Mouse (Mus musculus): ENCODE measurements around the gene Gm20388. TPM values are rescaled to one million over a fixed set of nuclear protein-coding genes. Genes with fewer than 3 reads are reported as not detected.

The Gm20388 gene
- polyA plus RNA-seq, 1 experiment from 2014 or later = not detected

DNA sequence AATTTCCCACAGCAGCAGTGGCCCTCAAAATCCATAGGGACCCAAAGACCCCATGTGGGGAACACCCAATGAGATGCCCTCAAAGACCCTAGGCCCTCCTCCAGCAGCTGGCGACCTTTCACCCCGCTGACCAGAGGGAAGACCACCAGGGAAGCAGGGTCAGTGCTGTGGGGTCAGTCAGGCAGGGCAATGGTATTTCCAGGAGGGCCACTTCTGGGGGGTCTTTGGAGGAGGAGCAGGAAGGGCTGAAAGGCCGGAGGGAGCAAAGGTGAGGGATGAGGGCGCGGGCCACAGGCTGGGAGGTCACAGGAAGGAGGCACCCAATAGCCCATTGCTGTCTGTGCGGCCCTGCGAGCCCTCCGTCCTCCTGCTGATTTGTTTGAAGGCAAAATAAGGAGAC is 1539.6 kb downstream of the Gm20388 start:
- no peaks in the 10 kb centered on the region for H3K36me3 ChIP-seq (ENCODE audit: control insufficient read depth, insufficient read depth, low read length)
- H3K4me3 ChIP-seq (ENCODE audit: low read length) = no peak overlapping the region
- H3K4me2 ChIP-seq (replicated peaks; ENCODE audit: low read depth, low read length) = no peak overlapping the region
- no peaks in the 10 kb centered on the region for H3K9me3 ChIP-seq (ENCODE audit: control insufficient read depth, low read length)
- 22% methylated on average over 8 of the region's 8 CpGs for WGBS
- H3K27me3 ChIP-seq (ENCODE audit: control insufficient read depth, insufficient read depth, low read length) = no peaks in the 10 kb centered on the region
- ATAC-seq (ENCODE audit: low FRiP score, low TSS enrichment) = no peak
- H3K9ac ChIP-seq (ENCODE audit: low read depth, low read length) = no peak overlapping the region
- H3K4me1 ChIP-seq (ENCODE audit: control insufficient read depth, insufficient read depth, low read length) = peaks cover 7% of the 10 kb centered on the region; the same call in 1 of the 2 replicates
- H3K27ac ChIP-seq (ENCODE audit: low read depth, low read length) = no peak overlapping the region

DNA sequence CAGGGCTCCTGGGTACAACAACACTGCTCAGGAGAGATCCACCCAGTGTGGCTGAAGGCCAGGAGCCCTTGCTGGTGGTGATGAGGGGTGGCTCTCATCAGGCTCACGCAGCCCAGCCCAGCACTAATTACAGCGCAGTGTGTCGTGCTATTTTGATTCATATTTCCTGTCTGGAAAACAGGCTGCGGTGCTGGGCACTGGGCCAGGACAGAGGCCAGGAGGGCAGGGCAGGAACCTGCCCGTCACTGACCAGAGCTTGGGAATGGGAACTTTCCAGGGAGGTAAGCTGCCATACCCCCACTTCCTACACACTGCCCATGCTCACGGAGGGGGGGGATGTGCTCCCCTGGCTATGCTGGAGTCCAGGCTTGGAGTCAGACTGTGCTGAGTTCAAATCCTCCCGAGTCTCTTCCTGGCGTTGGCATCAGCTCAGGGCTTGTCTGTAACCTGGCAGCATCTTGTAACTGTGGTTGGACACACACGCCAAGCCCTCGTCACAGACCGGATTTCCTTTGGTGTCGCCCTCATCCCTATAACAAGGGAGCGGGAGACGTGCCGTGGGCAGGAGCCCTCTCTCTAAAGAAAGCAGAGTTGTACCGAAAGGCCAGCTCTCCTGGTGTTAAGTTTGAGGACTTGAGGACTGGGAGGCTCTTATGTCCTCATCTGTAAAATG is 1540.9 kb downstream of the Gm20388 start:
- peak; percentile 78 for ATAC-seq (ENCODE audit: low FRiP score, low TSS enrichment)
- Histone ChIP-seq H3K4me1 (ENCODE audit: control insufficient read depth, insufficient read depth, low read length) (peaks cover 7% of the 10 kb centered on the region; the same call in 1 of the 2 replicates), H3K4me2 (replicated peaks; ENCODE audit: low read depth, low read length) (no peak overlapping the region), H3K9ac (ENCODE audit: low read depth, low read length) (no peak overlapping the region), H3K4me3 (ENCODE audit: low read length) (no peak overlapping the region), H3K27ac (ENCODE audit: low read depth, low read length) (no peak overlapping the region), H3K27me3 (ENCODE audit: control insufficient read depth, insufficient read depth, low read length) (no peaks in the 10 kb centered on the region), H3K36me3 (ENCODE audit: control insufficient read depth, insufficient read depth, low read length) (no peaks in the 10 kb centered on the region), H3K9me3 (ENCODE audit: control insufficient read depth, low read length) (no peaks in the 10 kb centered on the region)
- 66% methylated on average over 16 of the region's 16 CpGs for WGBS

DNA sequence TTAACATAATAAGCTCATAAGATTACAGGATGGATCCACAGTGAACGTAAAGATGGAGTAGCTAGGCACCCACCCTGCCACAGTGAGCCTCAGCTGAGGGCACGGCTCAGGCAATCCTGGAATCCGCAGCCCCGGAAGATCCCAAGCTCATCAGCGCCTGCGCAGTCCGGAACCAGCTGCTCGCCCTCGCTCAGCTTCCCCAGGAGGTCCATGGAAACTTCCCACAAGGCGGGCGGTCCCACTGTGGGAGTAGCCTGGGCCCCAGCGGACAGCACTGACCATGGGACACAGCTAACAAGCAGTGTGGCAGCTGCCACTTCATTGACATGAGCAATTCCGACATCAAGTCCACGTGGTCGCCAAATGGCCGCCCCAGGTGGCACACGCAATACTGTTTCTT is 1544.1 kb downstream of the Gm20388 start:
- Histone ChIP-seq H3K27me3 (ENCODE audit: control insufficient read depth, insufficient read depth, low read length) (no peaks in the 10 kb centered on the region), H3K4me2 (replicated peaks; ENCODE audit: low read depth, low read length) (no peak overlapping the region), H3K4me3 (ENCODE audit: low read length) (no peak overlapping the region), H3K4me1 (ENCODE audit: control insufficient read depth, insufficient read depth, low read length) (peaks cover 7% of the 10 kb centered on the region; the same call in 1 of the 2 replicates), H3K9me3 (ENCODE audit: control insufficient read depth, low read length) (no peaks in the 10 kb centered on the region), H3K9ac (ENCODE audit: low read depth, low read length) (no peak overlapping the region), H3K27ac (ENCODE audit: low read depth, low read length) (no peak overlapping the region), H3K36me3 (ENCODE audit: control insufficient read depth, insufficient read depth, low read length) (no peaks in the 10 kb centered on the region)
- 91% methylated on average over 17 of the region's 17 CpGs for WGBS
- ATAC-seq (ENCODE audit: low FRiP score, low TSS enrichment) = no peak

DNA sequence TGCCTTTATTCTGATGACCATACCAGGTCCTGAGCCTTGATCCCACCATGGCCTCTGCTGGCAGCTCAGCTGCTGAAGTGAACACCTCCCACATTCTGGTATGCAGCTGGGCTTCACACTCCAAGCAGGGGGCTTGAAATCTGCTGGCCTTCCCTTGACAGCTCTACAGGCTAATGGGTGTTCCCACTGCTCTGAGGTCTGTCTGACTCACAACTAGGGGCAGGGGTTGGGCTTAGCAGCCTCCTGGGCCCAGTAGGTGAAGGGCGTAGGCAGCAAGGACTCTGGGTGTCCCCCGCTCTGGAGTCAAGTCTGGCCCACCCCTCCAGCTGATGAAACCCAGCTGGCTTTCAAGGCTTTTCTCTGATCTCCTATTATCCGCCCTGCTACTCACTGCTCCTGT is 1550.6 kb downstream of the Gm20388 start:
- 0 out of 2 replicates have a peak, but pooled peaks cover 5% of the 10 kb centered on the region for H3K4me1 ChIP-seq (ENCODE audit: control insufficient read depth, insufficient read depth, low read length)
- H3K4me3 ChIP-seq (ENCODE audit: low read length) = no peak overlapping the region
- H3K4me2 ChIP-seq (replicated peaks; ENCODE audit: low read depth, low read length) = no peak overlapping the region
- H3K9ac ChIP-seq (ENCODE audit: low read depth, low read length) = no peak overlapping the region
- H3K36me3 ChIP-seq (ENCODE audit: control insufficient read depth, insufficient read depth, low read length) = no peaks in the 10 kb centered on the region
- H3K27me3 ChIP-seq (ENCODE audit: control insufficient read depth, insufficient read depth, low read length) = no peaks in the 10 kb centered on the region
- WGBS = 30% methylated on average over 3 of the region's 3 CpGs
- H3K9me3 ChIP-seq (ENCODE audit: control insufficient read depth, low read length) = no peaks in the 10 kb centered on the region
- no peak overlapping the region for H3K27ac ChIP-seq (ENCODE audit: low read depth, low read length)
- ATAC-seq (ENCODE audit: low FRiP score, low TSS enrichment) = peak; percentile 60; the same call in 1 of the 2 replicates

DNA sequence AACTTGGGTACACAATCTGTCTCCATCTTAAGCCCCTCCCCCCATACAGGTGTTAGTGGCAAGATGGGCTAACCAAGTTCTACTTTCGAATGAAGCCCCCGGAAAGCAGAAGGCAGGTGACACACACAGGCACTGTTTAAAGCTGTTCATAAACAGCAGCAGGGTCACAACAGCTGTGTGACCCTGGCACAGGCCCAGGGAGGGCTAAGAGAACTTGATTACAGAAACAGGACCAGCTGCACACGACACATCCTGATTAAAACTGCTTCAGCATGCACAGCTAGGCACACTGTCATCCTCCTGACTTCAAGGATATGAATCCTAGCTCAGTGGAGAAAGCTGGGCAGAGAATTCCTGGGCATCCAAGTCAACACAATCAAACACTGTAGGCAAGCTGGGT is 1551.5 kb downstream of the Gm20388 start:
- H3K4me1 ChIP-seq (ENCODE audit: control insufficient read depth, insufficient read depth, low read length) = 0 out of 2 replicates have a peak, but pooled peaks cover 5% of the 10 kb centered on the region
- H3K36me3 ChIP-seq (ENCODE audit: control insufficient read depth, insufficient read depth, low read length) = no peaks in the 10 kb centered on the region
- H3K9me3 ChIP-seq (ENCODE audit: control insufficient read depth, low read length) = no peaks in the 10 kb centered on the region
- 61% methylated on average over 3 of the region's 3 CpGs for WGBS
- no peak overlapping the region for H3K4me2 ChIP-seq (replicated peaks; ENCODE audit: low read depth, low read length)
- no peak overlapping the region for H3K4me3 ChIP-seq (ENCODE audit: low read length)
- no peak overlapping the region for H3K27ac ChIP-seq (ENCODE audit: low read depth, low read length)
- no peaks in the 10 kb centered on the region for H3K27me3 ChIP-seq (ENCODE audit: control insufficient read depth, insufficient read depth, low read length)
- ATAC-seq (ENCODE audit: low FRiP score, low TSS enrichment) = no peak
- H3K9ac ChIP-seq (ENCODE audit: low read depth, low read length) = no peak overlapping the region

DNA sequence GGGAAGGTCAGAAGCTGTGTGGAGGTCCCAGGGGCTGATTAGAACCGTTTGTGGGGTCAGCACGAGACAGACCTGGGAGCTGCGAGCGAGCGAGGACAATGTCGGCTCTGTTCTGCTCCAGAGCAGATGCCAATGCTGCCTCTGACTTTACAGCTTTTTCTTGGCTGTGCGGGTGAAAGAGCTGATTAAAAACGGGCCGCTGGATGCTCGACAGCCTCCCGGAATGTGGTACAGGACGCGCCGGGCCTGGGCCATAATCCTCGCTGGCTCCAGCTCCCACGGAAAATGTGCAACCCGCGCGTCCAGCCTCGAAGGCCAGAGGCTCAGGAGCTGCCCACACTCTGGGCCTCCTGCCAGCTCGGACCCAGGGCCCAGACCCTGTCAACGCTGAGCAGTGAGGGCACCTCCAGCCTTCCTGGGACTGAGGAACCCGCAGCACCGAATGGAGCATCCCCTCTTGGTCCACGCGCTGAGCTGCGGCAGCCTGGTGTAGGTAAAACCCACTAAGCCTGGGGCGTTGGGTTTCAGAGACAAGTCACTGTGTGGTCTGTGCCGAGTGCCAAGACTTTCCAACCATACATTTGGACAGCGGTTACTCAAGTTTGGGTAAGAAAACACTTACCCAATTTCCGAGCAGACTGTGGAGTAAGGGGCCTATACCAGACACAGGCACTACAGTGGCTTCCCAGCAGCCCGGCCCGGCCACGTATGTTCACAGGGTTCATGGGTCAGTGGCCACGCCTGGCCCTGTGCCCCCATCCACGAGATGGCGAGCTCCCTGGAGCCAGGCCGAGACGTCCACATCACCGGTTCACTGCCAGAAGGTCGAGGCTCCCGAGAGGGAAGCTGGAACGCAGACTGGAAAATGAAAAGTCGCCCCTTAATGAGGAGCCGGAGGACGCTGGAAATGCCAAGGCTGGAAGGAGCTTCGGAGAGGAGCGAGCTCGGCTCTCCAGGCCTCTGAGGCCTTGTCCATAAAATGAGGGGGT is 1557.7 kb downstream of the Gm20388 start:
- Histone ChIP-seq H3K4me3 (ENCODE audit: low read length) (no peak overlapping the region), H3K9me3 (ENCODE audit: control insufficient read depth, low read length) (no peaks in the 10 kb centered on the region), H3K36me3 (ENCODE audit: control insufficient read depth, insufficient read depth, low read length) (no peaks in the 10 kb centered on the region), H3K9ac (ENCODE audit: low read depth, low read length) (no peak overlapping the region), H3K27ac (ENCODE audit: low read depth, low read length) (no peak overlapping the region; the same call in 1 of the 2 replicates), H3K4me1 (ENCODE audit: control insufficient read depth, insufficient read depth, low read length) (peaks cover 12% of the 10 kb centered on the region), H3K4me2 (replicated peaks; ENCODE audit: low read depth, low read length) (no peak overlapping the region), H3K27me3 (ENCODE audit: control insufficient read depth, insufficient read depth, low read length) (no peaks in the 10 kb centered on the region)
- ATAC-seq (ENCODE audit: low FRiP score, low TSS enrichment) = no peak
- WGBS = 62% methylated on average over 49 of the region's 49 CpGs

DNA sequence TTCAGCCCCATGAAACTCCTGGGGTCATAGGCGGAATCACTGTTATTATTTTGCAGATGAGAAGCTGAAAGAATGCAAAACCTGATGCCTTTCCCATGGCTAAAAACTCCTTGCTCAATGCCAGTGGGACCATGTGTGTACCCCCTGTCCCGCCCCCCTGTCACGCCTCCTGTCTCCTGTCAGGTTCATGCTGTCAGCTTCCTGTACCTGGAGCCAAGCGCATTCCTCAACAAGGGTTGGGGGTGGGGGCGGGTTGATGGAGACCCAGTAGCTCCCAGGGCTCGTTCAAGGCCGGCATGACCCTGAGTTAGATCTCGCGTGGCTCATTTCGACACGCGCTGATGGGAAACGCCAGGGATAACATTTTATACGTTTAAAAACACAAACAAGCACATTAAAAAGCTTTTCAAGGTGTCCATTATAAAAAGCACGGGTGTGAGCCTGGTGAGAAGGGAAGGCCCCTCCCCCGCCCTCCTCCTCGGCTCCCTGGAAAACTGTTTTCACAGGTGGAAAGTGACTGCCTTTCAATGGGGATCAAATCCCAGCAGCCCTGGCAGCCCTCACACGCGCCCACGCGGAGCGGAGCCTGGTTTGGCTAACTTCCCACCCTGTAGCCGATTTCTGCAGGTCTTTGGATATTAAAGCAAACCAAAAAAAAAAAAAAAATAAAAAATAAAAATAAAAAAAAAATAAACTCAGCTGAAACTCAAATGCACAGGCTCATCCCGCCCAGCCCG is 1563.7 kb downstream of the Gm20388 start:
- no peaks in the 10 kb centered on the region for H3K9me3 ChIP-seq (ENCODE audit: control insufficient read depth, low read length)
- H3K9ac ChIP-seq (ENCODE audit: low read depth, low read length) = no peak overlapping the region
- H3K36me3 ChIP-seq (ENCODE audit: control insufficient read depth, insufficient read depth, low read length) = no peaks in the 10 kb centered on the region
- 6% methylated on average over 25 of the region's 25 CpGs for WGBS
- H3K27me3 ChIP-seq (ENCODE audit: control insufficient read depth, insufficient read depth, low read length) = no peaks in the 10 kb centered on the region
- peak overlapping the region; percentile 8; the same call in 1 of the 2 replicates for H3K4me3 ChIP-seq (ENCODE audit: low read length)
- peaks cover 25% of the 10 kb centered on the region for H3K4me1 ChIP-seq (ENCODE audit: control insufficient read depth, insufficient read depth, low read length)
- ATAC-seq (ENCODE audit: low FRiP score, low TSS enrichment) = peak; percentile 47
- H3K27ac ChIP-seq (ENCODE audit: low read depth, low read length) = no peak overlapping the region
- peak overlapping the region; percentile 40 for H3K4me2 ChIP-seq (replicated peaks; ENCODE audit: low read depth, low read length)

DNA sequence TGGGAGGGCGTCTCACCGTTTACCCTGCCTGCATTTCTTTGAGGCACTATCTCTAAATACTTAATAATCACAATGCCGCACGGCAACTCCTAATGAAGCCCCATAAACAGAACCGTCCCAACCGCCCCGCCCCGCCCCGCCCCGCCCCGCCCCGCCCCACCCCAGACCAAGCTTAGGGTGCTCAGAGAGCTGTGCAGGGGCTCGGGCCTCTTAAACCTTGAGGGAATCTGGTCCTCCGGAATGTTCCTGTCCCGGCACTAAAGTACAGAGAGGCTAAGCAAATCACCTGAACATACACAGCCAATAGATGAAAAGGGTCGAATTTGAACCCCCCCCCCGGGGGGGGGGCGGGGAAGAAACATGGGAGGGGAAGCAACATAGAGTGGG is 1564.2 kb downstream of the Gm20388 start:
- 1% methylated on average over 17 of the region's 18 CpGs for WGBS
- ATAC-seq (ENCODE audit: low FRiP score, low TSS enrichment) = peak; percentile 58
- H3K9ac ChIP-seq (ENCODE audit: low read depth, low read length) = no peak overlapping the region

More for the DNA sequence above, 1564.2 kb downstream of the Gm20388 start:
- H3K27me3 ChIP-seq (ENCODE audit: control insufficient read depth, insufficient read depth, low read length) = no peaks in the 10 kb centered on the region
- H3K4me3 ChIP-seq (ENCODE audit: low read length) = peak overlapping the region; percentile 8; the same call in 1 of the 2 replicates
- H3K4me1 ChIP-seq (ENCODE audit: control insufficient read depth, insufficient read depth, low read length) = peaks cover 31% of the 10 kb centered on the region
- peak overlapping the region; percentile 40 for H3K4me2 ChIP-seq (replicated peaks; ENCODE audit: low read depth, low read length)
- H3K27ac ChIP-seq (ENCODE audit: low read depth, low read length) = no peak overlapping the region
- no peaks in the 10 kb centered on the region for H3K9me3 ChIP-seq (ENCODE audit: control insufficient read depth, low read length)
- no peaks in the 10 kb centered on the region for H3K36me3 ChIP-seq (ENCODE audit: control insufficient read depth, insufficient read depth, low read length)
